Mouse (Mus musculus) stomach, postnatal 0 days (tissue): ENCODE results near the gene Kif19a. TPM values are rescaled to one million over a fixed set of nuclear protein-coding genes. Genes with fewer than 3 reads are reported as not detected.

ENCODE experiments used
- ATAC-seq: fragments of 200-750 bp; cut with Nextera tagmentation; 2 replicates; pipeline ENCODE4 v1.8.0; 2017; ENCODE audit not compliant: low FRiP score, low TSS enrichment
- DNase-seq: peaks from one replicate; pipeline ENCODE4 v3.0.0-alpha.2; 2016; ENCODE audit warnings: low spot score
- H3K27ac ChIP-seq: fragments of 300-500 bp; sonication (generic); replicated peaks from 2 replicates; pipeline ENCODE4 v1.5.1; 2014; ENCODE audit warnings: mild to moderate bottlenecking, control low read depth
- H3K27me3 ChIP-seq: fragments of 300-500 bp; sonication (generic); 2 replicates; pipeline ENCODE4 v1.6.1; 2014; ENCODE audit warnings: low read length; ENCODE audit not compliant: control insufficient read depth, insufficient read depth
- H3K36me3 ChIP-seq: fragments of 300-500 bp; sonication (generic); 2 replicates; pipeline ENCODE4 v1.6.1; 2014; ENCODE audit warnings: low read length, mixed read lengths; ENCODE audit not compliant: control insufficient read depth, insufficient read depth
- H3K4me1 ChIP-seq: fragments of 300-500 bp; sonication (generic); replicated peaks from 2 replicates; pipeline ENCODE4 v1.6.1; 2014; ENCODE audit warnings: antibody characterized with exemption; ENCODE audit not compliant: control insufficient read depth, insufficient read depth
- H3K4me2 ChIP-seq: fragments of 300-500 bp; sonication (generic); replicated peaks from 2 replicates; pipeline ENCODE4 v1.6.1; 2014; ENCODE audit warnings: low read depth, mild to moderate bottlenecking, control low read depth, moderate library complexity
- H3K4me3 ChIP-seq: fragments of 300-500 bp; sonication (generic); 2 replicates; pipeline ENCODE4 v1.5.1; 2014; ENCODE audit warnings: low read depth, low read length, control low read depth
- H3K9ac ChIP-seq: fragments of 300-500 bp; sonication (generic); 2 replicates; pipeline ENCODE4 v1.6.1; 2014; ENCODE audit warnings: mild to moderate bottlenecking, low read length, control low read depth, mixed read lengths
- H3K9me3 ChIP-seq: fragments of 300-500 bp; sonication (generic); 2 replicates; pipeline ENCODE4 v1.6.1; 2016; ENCODE audit warnings: low read length; ENCODE audit not compliant: control insufficient read depth
- CTCF ChIP-seq: IDR thresholded peaks from 2 replicates; pipeline ENCODE4 v1.5.1; 2016; ENCODE audit warnings: antibody characterized with exemption, low read depth, mild to moderate bottlenecking, moderate library complexity
- EP300 ChIP-seq: optimal IDR thresholded peaks from 2 replicates; pipeline ENCODE3; 2016; ENCODE audit warnings: antibody characterized with exemption
- WGBS: fragments of 180-500 bp; shearing (Covaris S2); extraction: QIAGEN DNeasy Blood & Tissue Kit; methylation state at CpG from one replicate; pipeline ENCODE4 v1.1.7; 2014; 5-methylcytosine and 5-hydroxymethylcytosine counted together
- polyA plus RNA-seq: library from polyadenylated mRNA; unstranded; fragments of >200 nt; fragmentation: Nextera tagmentation; extraction: Ambion mirVana; gene quantifications from 2 replicates; pipeline ENCODE4 v1.2.1, GENCODE M21; 2015

The Kif19a gene
- polyA plus RNA-seq, 1 experiment from 2014 or later = 0.58 TPM

DNA sequence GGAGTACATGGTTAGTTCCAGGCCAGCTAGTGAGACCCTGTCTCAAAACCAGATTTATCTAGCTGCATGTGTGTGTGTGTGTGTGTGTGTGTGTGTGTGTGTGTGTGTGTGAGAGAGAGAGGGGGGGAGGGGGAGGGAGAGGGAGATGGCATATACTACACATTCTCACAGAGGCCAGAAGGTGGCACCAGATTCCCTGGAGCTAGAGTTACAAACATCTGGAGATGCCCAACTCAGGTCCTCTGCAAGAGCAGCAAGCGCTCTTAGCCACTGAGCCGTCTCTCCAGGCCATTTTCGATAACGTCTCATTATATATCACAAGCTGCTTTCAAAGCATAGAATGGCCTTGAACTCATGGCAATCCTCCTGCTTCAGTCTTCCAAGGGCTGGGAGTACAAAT lies 33.5 kb upstream of the Kif19a start:
- Histone ChIP-seq H3K36me3 (no peaks in the 10 kb centered on the region), H3K9me3 (no peaks in the 10 kb centered on the region), H3K4me3 (no peak overlapping the region), H3K4me2 (no peak overlapping the region), H3K9ac (no peak overlapping the region), H3K27me3 (no peaks in the 10 kb centered on the region), H3K4me1 (0 out of 2 replicates have a peak, but pooled peaks cover 3% of the 10 kb centered on the region), H3K27ac (no peak overlapping the region)
- 80% methylated on average over 4 of the region's 4 CpGs for WGBS
- no peak for TF ChIP-seq EP300
- TF ChIP-seq CTCF = 0 out of 2 replicates have a peak, but pooled peaks have one; percentile 12
- no peak for DNase-seq
- ATAC-seq = no peak

DNA sequence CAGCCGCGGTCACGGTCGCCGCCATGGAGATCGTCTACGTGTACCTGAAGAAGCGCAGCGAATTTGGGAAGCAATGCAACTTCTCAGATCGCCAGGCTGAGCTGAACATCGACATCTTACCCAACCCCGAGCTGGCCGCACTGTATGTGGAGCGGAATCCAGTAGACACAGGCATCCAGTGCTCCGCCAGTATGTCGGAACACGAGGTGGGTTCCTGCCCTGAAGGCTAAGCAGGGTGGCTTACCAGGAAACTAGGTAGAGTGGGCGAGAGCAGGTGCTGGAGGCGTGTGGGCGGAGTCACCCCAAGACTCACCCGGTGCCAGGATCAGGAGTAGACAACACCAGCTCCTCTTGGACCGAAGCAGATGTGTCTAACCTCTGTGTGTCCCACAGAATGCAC lies 32.3 kb upstream of the Kif19a start:
- no peak for ATAC-seq
- no peak overlapping the region for H3K4me3 ChIP-seq
- no peak overlapping the region for H3K9ac ChIP-seq
- H3K27me3 ChIP-seq = no peaks in the 10 kb centered on the region
- DNase-seq = no peak
- no peaks in the 10 kb centered on the region for H3K36me3 ChIP-seq
- 65% methylated on average over 22 of the region's 22 CpGs for WGBS
- H3K4me1 ChIP-seq = no peaks in the 10 kb centered on the region
- TF ChIP-seq CTCF = no peak
- no peak for TF ChIP-seq EP300
- H3K27ac ChIP-seq = no peak overlapping the region
- H3K4me2 ChIP-seq = no peak overlapping the region
- no peaks in the 10 kb centered on the region for H3K9me3 ChIP-seq

DNA sequence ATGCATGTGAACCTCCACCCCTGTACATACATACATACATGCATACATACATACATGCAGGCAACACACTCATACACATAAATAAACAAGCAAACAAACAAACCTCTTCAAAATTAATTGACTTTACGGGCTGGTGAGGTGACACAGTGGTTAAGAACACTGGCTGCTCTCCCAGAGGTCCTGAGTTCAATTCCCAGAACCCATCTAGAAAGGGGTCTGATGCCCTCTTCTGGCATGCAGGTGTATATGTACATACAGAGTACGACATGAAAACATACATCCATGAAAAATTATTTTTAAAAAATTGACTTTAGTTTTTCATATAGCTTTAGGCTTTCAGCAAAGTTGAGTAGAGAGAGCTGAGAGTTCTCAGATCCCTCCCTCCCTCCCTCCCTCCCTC lies 29.1 kb upstream of the Kif19a start:
- ATAC-seq = no peak
- DNase-seq = no peak
- no peaks in the 10 kb centered on the region for H3K9me3 ChIP-seq
- H3K27ac ChIP-seq = no peak overlapping the region
- no peak for TF ChIP-seq EP300
- peak; percentile 20 for TF ChIP-seq CTCF
- no peaks in the 10 kb centered on the region for H3K4me1 ChIP-seq
- H3K9ac ChIP-seq = no peak overlapping the region
- no peak overlapping the region for H3K4me3 ChIP-seq
- no peaks in the 10 kb centered on the region for H3K27me3 ChIP-seq
- H3K36me3 ChIP-seq = no peaks in the 10 kb centered on the region
- WGBS = 77% methylated on average over 2 of the region's 2 CpGs
- H3K4me2 ChIP-seq = no peak overlapping the region

DNA sequence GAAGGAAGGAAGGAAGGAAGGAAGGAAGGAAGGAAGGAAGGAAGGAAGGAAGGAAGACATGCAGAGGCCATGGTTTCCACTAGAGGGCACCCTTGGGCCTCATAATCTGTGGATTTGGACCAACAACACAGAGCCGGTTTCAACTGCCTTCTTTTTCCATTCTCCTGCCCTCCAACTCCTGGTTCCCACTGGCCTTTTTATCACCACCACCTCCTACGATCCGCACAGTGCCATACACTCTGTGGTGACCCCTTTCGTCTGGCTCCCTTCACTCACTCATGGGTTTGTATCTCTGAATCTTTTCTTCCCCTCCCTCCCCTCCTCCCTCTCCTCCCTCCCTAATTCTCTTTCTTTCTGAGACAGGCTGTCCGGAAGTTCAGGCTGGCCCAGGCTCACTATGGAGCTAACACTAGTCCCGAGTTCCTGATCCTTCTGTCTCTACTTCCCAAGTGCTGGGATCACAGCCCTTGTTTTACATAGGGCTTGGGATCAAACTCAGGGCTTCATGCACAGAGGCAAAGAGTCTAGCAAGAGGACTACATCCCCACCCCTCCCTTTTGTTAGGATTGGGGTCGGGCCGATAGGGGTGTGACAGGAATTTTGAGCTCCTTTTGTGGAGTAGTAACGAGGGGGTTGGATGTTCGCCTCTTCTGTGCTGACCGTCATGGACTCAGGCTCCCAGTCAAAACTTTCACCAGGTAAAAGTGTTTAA lies 28.1 kb upstream of the Kif19a start:
- DNase-seq = peak; percentile 57
- Histone ChIP-seq H3K4me2 (0 out of 2 replicates have a peak overlapping the region, but pooled peaks have one; percentile 23), H3K9ac (no peak overlapping the region), H3K9me3 (no peaks in the 10 kb centered on the region), H3K4me3 (0 out of 2 replicates have a peak overlapping the region, but pooled peaks have one; percentile 13), H3K36me3 (no peaks in the 10 kb centered on the region), H3K27ac (no peak overlapping the region), H3K4me1 (no peaks in the 10 kb centered on the region), H3K27me3 (no peaks in the 10 kb centered on the region)
- peak; percentile 41; the same call in 1 of the 2 replicates for ATAC-seq
- WGBS = 31% methylated on average over 11 of the region's 11 CpGs
- TF ChIP-seq EP300 = no peak
- peak; percentile 82 for TF ChIP-seq CTCF

DNA sequence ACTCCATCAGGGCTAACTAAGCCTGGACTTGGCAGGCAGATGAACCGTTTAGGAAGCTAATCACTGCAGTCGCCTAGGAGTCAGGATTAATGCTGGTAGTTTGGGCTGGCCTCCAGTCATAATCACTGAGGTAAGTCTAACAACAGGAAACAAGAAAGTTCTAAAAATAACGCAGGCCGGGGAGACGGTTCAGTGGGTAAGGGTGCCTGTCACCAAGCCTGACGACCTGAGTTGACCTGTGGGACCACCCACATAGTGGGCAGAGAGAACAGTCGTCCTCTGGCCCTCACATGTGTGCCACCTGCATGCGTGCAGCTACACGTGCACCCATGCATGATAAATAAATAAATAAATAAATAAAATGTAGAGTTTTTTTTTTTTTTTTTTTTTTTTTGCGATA lies 24.6 kb upstream of the Kif19a start:
- Histone ChIP-seq H3K4me1 (no peaks in the 10 kb centered on the region), H3K27me3 (no peaks in the 10 kb centered on the region), H3K9ac (no peak overlapping the region), H3K36me3 (no peaks in the 10 kb centered on the region), H3K9me3 (no peaks in the 10 kb centered on the region), H3K4me3 (no peak overlapping the region), H3K27ac (no peak overlapping the region), H3K4me2 (no peak overlapping the region)
- DNase-seq (no peak), ATAC-seq (no peak)
- TF ChIP-seq EP300 = no peak
- TF ChIP-seq CTCF = no peak
- 46% methylated on average over 10 of the region's 10 CpGs for WGBS

DNA sequence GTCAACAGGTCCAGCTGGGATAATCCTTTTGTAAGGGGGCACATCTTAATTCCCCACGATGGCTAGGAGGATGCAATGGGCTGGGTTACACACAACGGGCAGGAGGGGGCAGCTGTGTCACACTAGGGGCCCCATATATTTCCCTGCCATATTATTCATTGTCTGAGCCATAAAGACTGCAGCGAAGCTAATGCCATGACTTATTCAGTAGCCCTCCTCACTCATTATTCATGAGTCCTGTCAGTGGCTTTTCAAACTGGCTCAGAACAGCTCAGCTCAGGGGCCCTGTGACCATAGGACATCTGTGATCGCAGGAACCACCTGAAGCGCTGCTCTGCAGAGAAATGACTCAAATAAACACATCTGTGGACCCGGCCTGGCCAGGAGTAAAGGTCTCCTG lies 23.7 kb upstream of the Kif19a start:
- WGBS = 35% methylated on average over 6 of the region's 6 CpGs

More for the DNA sequence above, 23.7 kb upstream of the Kif19a start:
- TF ChIP-seq CTCF (no peak), EP300 (no peak)
- no peaks in the 10 kb centered on the region for H3K4me1 ChIP-seq
- DNase-seq (no peak), ATAC-seq (no peak)
- no peak overlapping the region for H3K27ac ChIP-seq
- H3K36me3 ChIP-seq = no peaks in the 10 kb centered on the region
- no peaks in the 10 kb centered on the region for H3K9me3 ChIP-seq
- H3K9ac ChIP-seq = no peak overlapping the region
- H3K4me3 ChIP-seq = no peak overlapping the region
- no peak overlapping the region for H3K4me2 ChIP-seq
- no peaks in the 10 kb centered on the region for H3K27me3 ChIP-seq
